Mouse (Mus musculus) intestine, embryonic 14.5 days (tissue): ENCODE data around the gene B4galnt2. TPM values are rescaled to one million over a fixed set of nuclear protein-coding genes. Genes with fewer than 3 reads are reported as not detected.

ENCODE experiments used
- ATAC-seq: fragments of 200-750 bp; cut with Nextera tagmentation; replicated peaks from 2 replicates; pipeline ENCODE4 v1.8.0; 2017; ENCODE audit warnings: low read depth, moderate number of reproducible peaks, moderate TSS enrichment, moderate library complexity; ENCODE audit not compliant: low FRiP score, low TSS enrichment
- DNase-seq: peaks from one replicate; pipeline ENCODE4 v3.0.0-alpha.2; 2018; ENCODE audit warnings: low spot score
- H3K27ac ChIP-seq: fragments of 300-500 bp; sonication (generic); 2 replicates; pipeline ENCODE4 v1.5.1; 2014; ENCODE audit warnings: low read depth, mild to moderate bottlenecking, control low read depth
- H3K27me3 ChIP-seq: fragments of 300-500 bp; sonication (generic); replicated peaks from 2 replicates; pipeline ENCODE4 v1.6.1; 2014; ENCODE audit warnings: low read length, control low read depth; ENCODE audit not compliant: control insufficient read depth, insufficient read depth
- H3K36me3 ChIP-seq: fragments of 300-500 bp; sonication (generic); 2 replicates; pipeline ENCODE4 v1.6.1; 2014; ENCODE audit warnings: low read length, control low read depth; ENCODE audit not compliant: control insufficient read depth, insufficient read depth
- H3K4me1 ChIP-seq: fragments of 300-500 bp; sonication (generic); replicated peaks from 2 replicates; pipeline ENCODE4 v1.6.1; 2014; ENCODE audit warnings: low read length, control low read depth, mixed read lengths; ENCODE audit not compliant: control insufficient read depth, insufficient read depth
- H3K4me2 ChIP-seq: fragments of 300-500 bp; sonication (generic); 2 replicates; pipeline ENCODE4 v1.6.1; 2014; ENCODE audit warnings: low read length
- H3K4me3 ChIP-seq: fragments of 300-500 bp; sonication (generic); 2 replicates; pipeline ENCODE4 v1.5.1; 2014; ENCODE audit warnings: low read depth, low read length, control low read depth, mixed read lengths
- H3K9ac ChIP-seq: fragments of 300-500 bp; sonication (generic); 2 replicates; pipeline ENCODE4 v1.6.1; 2014; ENCODE audit warnings: mild to moderate bottlenecking, low read length
- H3K9me3 ChIP-seq: fragments of 300-500 bp; sonication (generic); 2 replicates; pipeline ENCODE4 v1.6.1; 2016; ENCODE audit warnings: low read length, control low read depth; ENCODE audit not compliant: control insufficient read depth
- WGBS: fragments of 180-500 bp; shearing (Covaris S2); extraction: QIAGEN DNeasy Blood & Tissue Kit; methylation state at CpG from one replicate; pipeline ENCODE4 v1.1.7; 2014; 5-methylcytosine and 5-hydroxymethylcytosine counted together
- polyA plus RNA-seq: library from polyadenylated mRNA; unstranded; fragments of >200 nt; fragmentation: Nextera tagmentation; extraction: Ambion mirVana; gene quantifications from 2 replicates; pipeline ENCODE4 v1.2.1, GENCODE M21; 2014

Gene B4galnt2
- polyA plus RNA-seq, 1 experiment from 2014 or later = 26.6 TPM

DNA sequence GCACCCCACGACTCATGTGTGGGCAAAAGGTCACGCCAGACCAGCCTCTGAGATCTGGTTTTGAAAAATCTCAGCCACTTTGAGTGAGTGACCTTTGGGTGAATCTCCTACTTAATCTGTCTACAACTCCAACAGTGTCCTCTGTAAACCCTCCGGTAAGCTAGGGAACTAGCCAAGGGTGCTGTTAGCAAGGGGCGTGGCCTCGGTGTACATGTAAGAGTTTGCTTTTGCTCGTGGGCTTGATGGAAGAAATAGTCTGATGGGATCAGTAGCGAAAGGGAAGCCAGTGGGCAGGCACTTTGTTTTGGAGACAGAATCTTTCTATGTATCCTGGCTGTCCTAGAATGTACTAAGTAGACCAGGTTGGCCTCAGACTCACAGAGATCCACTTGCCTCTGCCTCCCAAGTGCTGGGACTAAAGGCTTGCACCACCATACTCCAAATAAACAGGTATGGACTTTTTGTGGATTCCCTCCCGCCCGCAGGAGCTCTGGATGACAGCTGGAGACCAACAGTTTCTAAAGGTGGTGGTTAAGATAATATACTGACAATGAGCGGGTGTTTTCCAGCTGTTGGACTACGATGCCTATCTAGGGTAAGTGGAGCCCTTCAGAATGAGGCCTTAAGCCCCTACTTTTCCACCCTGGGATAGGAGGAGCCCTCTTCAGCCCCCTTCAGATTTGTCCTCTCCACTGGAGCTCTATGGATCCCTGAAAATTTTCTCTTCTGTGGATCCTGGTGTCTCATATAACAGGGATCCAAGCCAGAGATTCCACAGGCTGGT lies 86.3 kb downstream of the B4galnt2 start:
- Histone ChIP-seq H3K4me1 (peaks cover 17% of the 10 kb centered on the region; the same call in 1 of the 2 replicates), H3K27me3 (peaks cover 82% of the 10 kb centered on the region), H3K4me2 (no peak overlapping the region), H3K27ac (no peak overlapping the region), H3K9me3 (no peaks in the 10 kb centered on the region), H3K9ac (no peak overlapping the region), H3K4me3 (no peak overlapping the region), H3K36me3 (no peaks in the 10 kb centered on the region)
- ATAC-seq (no peak), DNase-seq (no peak)
- WGBS = 73% methylated on average over 11 of the region's 11 CpGs

DNA sequence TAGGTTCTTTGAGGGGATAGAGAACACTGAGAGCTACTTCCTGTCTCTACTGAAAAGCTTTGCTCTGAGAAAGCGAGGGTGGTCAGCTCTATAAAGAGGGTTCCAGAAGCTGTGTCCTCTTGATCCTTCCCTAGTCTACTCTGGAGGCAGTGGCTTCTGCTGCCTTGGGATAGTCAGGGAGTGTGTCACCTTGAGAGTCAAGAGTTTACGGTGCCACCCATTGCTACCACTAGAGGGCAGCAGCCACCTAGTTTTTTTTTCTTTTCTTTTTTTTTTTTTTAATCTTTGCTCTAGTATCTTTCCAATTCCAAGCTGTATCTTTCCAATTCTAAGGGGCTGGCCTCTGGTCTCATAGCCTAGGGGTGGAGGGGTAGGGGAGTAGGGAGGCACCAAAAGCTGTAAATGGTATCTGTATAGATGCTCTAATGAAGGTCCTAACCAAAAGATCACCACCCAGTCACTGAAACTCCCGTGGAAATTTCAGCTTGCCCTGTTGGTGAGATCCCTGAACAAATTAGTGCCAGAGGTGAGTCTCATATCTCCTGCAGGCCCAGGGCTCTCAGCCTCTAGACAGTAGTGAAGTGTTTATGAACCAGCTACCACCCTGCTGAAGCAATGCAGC lies 87.1 kb downstream of the B4galnt2 start:
- H3K27me3 ChIP-seq = peaks cover 77% of the 10 kb centered on the region
- H3K4me1 ChIP-seq = peaks cover 17% of the 10 kb centered on the region; the same call in 1 of the 2 replicates
- H3K9ac ChIP-seq = no peak overlapping the region
- H3K4me2 ChIP-seq = no peak overlapping the region
- H3K9me3 ChIP-seq = no peaks in the 10 kb centered on the region
- ATAC-seq (no peak), DNase-seq (peak; percentile 90)
- 20% methylated on average over 3 of the region's 3 CpGs for WGBS
- H3K27ac ChIP-seq = no peak overlapping the region
- H3K4me3 ChIP-seq = no peak overlapping the region
- H3K36me3 ChIP-seq = no peaks in the 10 kb centered on the region

DNA sequence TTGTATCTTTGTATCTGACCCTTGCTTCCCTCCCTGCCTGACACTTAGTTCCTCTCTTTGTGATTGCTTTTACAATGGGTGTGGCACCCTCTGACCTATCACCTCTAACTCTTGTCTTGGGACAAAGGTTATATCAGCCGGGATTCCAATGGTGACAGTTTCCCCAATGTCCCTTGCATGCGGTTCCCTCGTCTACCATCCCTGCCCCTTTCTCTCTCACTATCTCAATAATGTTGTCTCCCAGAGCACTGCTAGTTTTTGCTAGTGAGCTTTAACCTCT lies 87.6 kb downstream of the B4galnt2 start:
- H3K27me3 ChIP-seq = peaks cover 73% of the 10 kb centered on the region
- no peak overlapping the region for H3K4me3 ChIP-seq
- DNase-seq = no peak
- H3K9ac ChIP-seq = no peak overlapping the region
- H3K4me1 ChIP-seq = peaks cover 17% of the 10 kb centered on the region; the same call in 1 of the 2 replicates
- 23% methylated on average over 3 of the region's 3 CpGs for WGBS
- no peak for ATAC-seq
- H3K9me3 ChIP-seq = no peaks in the 10 kb centered on the region
- no peaks in the 10 kb centered on the region for H3K36me3 ChIP-seq
- no peak overlapping the region for H3K27ac ChIP-seq
- no peak overlapping the region for H3K4me2 ChIP-seq

DNA sequence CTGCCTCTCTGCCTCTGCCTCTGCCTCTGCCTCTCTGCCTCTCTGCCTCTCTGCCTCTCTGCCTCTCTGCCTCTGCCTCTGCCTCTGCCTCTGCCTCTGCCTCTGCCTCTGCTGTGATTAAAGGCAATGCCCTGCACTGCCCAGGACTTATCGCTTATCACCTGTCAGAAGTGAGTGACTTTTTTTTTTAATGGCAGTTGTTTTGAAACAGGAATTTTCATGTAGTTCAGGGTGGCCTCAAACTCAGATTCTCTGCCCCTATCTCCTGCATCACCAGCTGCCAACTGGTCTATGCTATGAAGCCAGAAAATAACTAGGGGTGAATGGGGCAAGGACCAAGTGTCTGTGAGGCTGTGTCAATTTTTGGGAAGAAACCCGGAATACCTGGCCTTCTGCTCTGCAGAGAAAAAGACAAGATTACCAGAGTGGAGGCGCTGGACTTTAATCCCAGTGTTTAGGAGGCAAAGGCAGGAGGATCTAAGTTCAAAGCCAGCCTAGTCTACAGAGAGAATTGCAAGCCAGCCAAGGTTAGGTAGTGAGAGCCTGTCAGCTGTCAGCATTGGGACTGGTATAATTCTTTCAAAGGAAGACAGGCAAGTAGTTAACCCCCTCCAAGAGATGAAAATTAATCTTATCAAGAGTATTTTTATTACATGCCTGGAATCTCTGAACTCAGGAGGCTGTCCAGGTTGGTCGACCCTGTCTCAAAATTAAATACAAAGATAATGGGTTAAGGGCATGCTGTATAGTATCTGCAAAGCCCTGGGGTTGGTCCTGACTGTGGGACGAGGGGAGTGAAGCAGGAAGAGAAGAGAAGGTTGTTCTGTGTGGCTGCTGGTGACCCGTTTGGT lies 88.1 kb downstream of the B4galnt2 start:
- WGBS = 51% methylated on average over 6 of the region's 6 CpGs
- no peak overlapping the region for H3K4me2 ChIP-seq

DNA sequence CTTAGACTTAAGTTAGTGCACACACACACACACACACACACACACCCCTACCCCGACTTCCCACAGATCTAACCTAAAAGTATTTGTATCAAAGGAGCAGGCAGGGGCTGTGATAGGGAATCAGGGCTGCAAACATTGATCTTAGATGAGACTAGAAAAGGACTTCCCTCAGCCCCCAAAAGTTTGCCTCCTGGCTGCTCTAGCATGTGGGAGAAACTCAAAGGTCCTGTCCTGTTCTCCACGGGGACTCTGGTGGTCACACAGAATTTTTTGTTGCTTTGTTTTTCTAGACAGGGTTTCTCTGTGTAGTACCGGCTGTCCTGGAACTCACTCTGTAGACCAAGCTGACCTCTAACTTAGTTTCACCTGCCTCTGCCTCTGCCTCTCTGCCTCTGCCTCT lies 89.1 kb downstream of the B4galnt2 start:
- H3K4me3 ChIP-seq = no peak overlapping the region
- no peak for ATAC-seq
- H3K9ac ChIP-seq = no peak overlapping the region
- H3K27ac ChIP-seq = no peak overlapping the region
- H3K9me3 ChIP-seq = no peaks in the 10 kb centered on the region
- no peak for DNase-seq
- peaks cover 7% of the 10 kb centered on the region; the same call in 1 of the 2 replicates for H3K4me1 ChIP-seq
- peaks cover 58% of the 10 kb centered on the region for H3K27me3 ChIP-seq
- 63% methylated on average over 3 of the region's 3 CpGs for WGBS
- no peaks in the 10 kb centered on the region for H3K36me3 ChIP-seq
- no peak overlapping the region for H3K4me2 ChIP-seq

More for the DNA sequence above, 88.1 kb downstream of the B4galnt2 start:
- DNase-seq (no peak), ATAC-seq (no peak)
- H3K27me3 ChIP-seq = peaks cover 67% of the 10 kb centered on the region
- no peak overlapping the region for H3K9ac ChIP-seq
- H3K4me3 ChIP-seq = no peak overlapping the region
- peaks cover 16% of the 10 kb centered on the region; the same call in 1 of the 2 replicates for H3K4me1 ChIP-seq
- no peaks in the 10 kb centered on the region for H3K9me3 ChIP-seq
- H3K36me3 ChIP-seq = no peaks in the 10 kb centered on the region
- H3K27ac ChIP-seq = no peak overlapping the region

DNA sequence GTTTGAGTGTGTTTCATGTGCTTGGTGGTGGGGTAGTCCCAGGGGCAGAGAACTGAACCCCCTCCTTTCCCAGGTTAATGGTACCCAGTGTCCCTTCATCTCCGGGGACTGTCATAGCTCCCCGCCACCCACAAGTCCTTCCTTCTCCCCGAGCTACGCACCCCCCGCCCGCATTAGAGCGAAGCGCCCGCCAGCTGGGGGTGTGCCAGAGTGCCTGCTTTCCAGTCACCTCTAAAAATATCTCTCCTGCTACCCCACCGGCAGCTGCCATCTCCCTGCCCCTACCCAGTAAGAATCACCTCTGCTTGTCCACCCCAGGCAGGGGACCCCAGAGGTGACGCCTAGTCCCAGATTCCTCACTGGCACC lies 89.8 kb downstream of the B4galnt2 start:
- H3K9me3 ChIP-seq = no peaks in the 10 kb centered on the region
- H3K4me2 ChIP-seq = peak overlapping the region; percentile 97
- 1% methylated on average over 11 of the region's 11 CpGs for WGBS
- H3K27ac ChIP-seq = no peak overlapping the region
- H3K4me3 ChIP-seq = peak overlapping the region; percentile 61
- no peaks in the 10 kb centered on the region for H3K36me3 ChIP-seq
- peaks cover 7% of the 10 kb centered on the region; the same call in 1 of the 2 replicates for H3K4me1 ChIP-seq
- H3K27me3 ChIP-seq = peaks cover 50% of the 10 kb centered on the region
- ATAC-seq = peak; percentile 28; the same call in 1 of the 2 replicates
- DNase-seq = no peak
- peak overlapping the region; percentile 73 for H3K9ac ChIP-seq

DNA sequence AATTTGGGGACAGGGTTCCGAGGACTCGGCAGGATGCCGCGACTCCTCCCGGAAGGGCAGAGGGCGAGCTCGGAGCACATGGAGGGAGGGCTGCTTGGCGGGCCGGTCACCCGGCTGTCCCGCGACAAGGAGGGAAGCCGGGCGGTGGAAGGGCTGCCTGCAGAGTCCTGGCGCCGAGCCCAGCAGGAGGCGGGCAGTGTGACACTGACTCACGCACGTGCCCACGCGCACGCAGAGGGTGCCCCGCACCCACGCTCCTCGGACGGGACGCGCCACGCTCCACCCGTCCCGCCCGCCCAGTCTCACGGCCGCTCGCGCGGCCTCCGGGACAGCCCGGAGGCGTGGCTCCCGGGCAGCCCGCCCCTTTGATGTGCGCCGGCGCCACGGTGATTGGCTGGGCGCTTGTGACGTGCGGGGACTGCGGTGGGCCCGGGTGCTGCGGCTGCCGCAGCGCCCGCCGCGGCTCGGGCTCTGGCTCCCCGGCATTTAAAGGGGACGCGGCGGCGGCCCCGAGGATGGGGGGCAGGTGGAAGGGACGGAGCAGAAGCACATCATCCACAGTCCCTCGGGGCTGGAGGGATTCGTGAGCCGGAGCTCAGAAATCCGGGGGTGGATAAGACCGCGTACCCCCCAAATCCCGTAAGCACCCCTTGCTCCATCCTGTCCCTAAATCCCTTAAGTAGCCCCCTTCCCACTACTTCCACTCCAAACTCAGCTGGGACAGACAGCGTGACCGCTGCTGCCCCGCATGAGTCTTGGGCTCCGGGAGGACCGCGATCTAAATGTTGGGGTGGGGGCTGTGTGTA lies 90.4 kb downstream of the B4galnt2 start, which contains the start of gene Phospho1:
Gene Phospho1 (plus strand): TSS at position 429 of the 806 bp plus-strand sequence.
- Histone ChIP-seq H3K36me3 (no peaks in the 10 kb centered on the region), H3K9me3 (no peaks in the 10 kb centered on the region), H3K27ac (no peak within 1 kb of the TSS), H3K9ac (peak within 1 kb of the TSS; percentile 73), H3K4me3 (peak within 1 kb of the TSS; percentile 61), H3K4me1 (peaks cover 7% of the 10 kb centered on the region; the same call in 1 of the 2 replicates), H3K4me2 (peak within 1 kb of the TSS; percentile 97), H3K27me3 (peaks cover 44% of the 10 kb centered on the region)
- ATAC-seq (peak; percentile 95), DNase-seq (peak; percentile 91)
- under 1% methylated on average over 65 of the region's 78 CpGs for WGBS

DNA sequence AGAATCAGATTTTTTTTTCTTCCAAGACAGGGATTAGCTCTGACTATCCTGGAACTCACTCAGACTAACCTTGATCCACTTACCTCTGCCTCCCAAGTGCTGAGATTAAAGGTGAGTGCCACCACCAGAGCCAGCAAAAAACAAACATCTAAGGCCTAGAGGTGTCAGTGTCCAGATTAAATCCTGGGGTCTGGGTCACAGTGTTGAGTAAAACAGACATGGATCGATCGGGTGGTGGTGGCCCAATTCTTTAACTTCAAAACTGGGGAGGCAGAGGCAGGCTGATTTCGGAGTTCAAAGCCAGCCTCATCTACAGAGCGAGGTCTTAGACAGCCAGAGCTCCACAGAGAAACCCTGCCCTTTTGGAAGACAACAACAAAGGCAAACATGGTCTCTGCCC lies 92.3 kb downstream of the B4galnt2 start:
- H3K4me2 ChIP-seq = no peak overlapping the region
- no peaks in the 10 kb centered on the region for H3K9me3 ChIP-seq
- H3K27me3 ChIP-seq = peaks cover 29% of the 10 kb centered on the region
- ATAC-seq (no peak), DNase-seq (no peak)
- H3K36me3 ChIP-seq = no peaks in the 10 kb centered on the region
- 96% methylated on average over 4 of the region's 4 CpGs for WGBS
- H3K4me1 ChIP-seq = peaks cover 7% of the 10 kb centered on the region; the same call in 1 of the 2 replicates
- no peak overlapping the region for H3K4me3 ChIP-seq
- H3K9ac ChIP-seq = no peak overlapping the region
- no peak overlapping the region for H3K27ac ChIP-seq
